Mouse (Mus musculus) hematopoietic stem cell, adult 5-6 weeks (primary cell): ENCODE data around the gene Acad8. TPM values are rescaled to one million over a fixed set of nuclear protein-coding genes. Genes with fewer than 3 reads are reported as not detected.

Source experiments
- ATAC-seq, 2 experiments: fragments of 125-278 bp in 1 of 2; replicated peaks in 1 of 2; 2 replicates each; pipeline ENCODE4 v1.8.0; 2016 to 2017; ENCODE audit warnings: inconsistent platforms in 2 of 2, mild to moderate bottlenecking in 2 of 2, moderate number of reproducible peaks in 2 of 2, low read depth in 1 of 2, moderate TSS enrichment in 1 of 2; ENCODE audit not compliant: low FRiP score in 2 of 2, poor library complexity in 2 of 2, severe bottlenecking in 2 of 2, insufficient read depth in 1 of 2, low TSS enrichment in 1 of 2
- total RNA-seq: library from RNA; stranded (forward); fragments of 172-1452, 232-1000 nt; gene quantifications from 2 replicates; pipeline ENCODE4 v1.2.3, GENCODE M21; 2017

Gene Acad8
- total RNA-seq, 1 experiment from 2014 or later, result 19.1 TPM

GRCm38 (mm10) chr9:26993900-26994299 is 5.5 kb downstream of the Acad8 start:
- no peak for ATAC-seq

GRCm38 (mm10) chr9:26993118-26993517 is 6.2 kb downstream of the Acad8 start:
- no peak for ATAC-seq

- no peak for ATAC-seq
Observed at GRCm38 (mm10) chr9:26990181-26990580, 9.2 kb downstream of the Acad8 start.

GRCm38 (mm10) chr9:26985668-26986277 is 13.6 kb downstream of the Acad8 start:
- no peak for ATAC-seq

GRCm38 (mm10) chr9:26985090-26985613 is 14.2 kb downstream of the Acad8 start:
- no peak for ATAC-seq

- no peak for ATAC-seq
Observed at GRCm38 (mm10) chr9:26978776-26979175, 20.6 kb downstream of the Acad8 start.

- ATAC-seq, result no peak
Observed at GRCm38 (mm10) chr9:26977754-26978153, 21.6 kb downstream of the Acad8 start.

- ATAC-seq, result no peak
Observed at GRCm38 (mm10) chr9:26947790-26948189, 51.6 kb downstream of the Acad8 start.

- ATAC-seq, result no peak
Observed at GRCm38 (mm10) chr9:26924146-26924545, 75.2 kb downstream of the Acad8 start.

Other genes starting within 250 kb of the Acad8 start
- gene Glb1l2, start 193.1 kb downstream of the Acad8 start, total RNA-seq, result 1.0 TPM in 1 of 2 replicates, not detected in the other
- not detected in 2 replicates for gene Glb1l3, start 138.7 kb downstream of the Acad8 start, total RNA-seq
- gene Gm1110, start 76.5 kb downstream of the Acad8 start, total RNA-seq, result not detected in 2 replicates
- 59.1 and 67.3 TPM in 2 replicates for gene Thyn1, start 144 bp upstream of the Acad8 start, total RNA-seq
- 34.8 and 45.9 TPM in 2 replicates for gene Vps26b, start 30.5 kb upstream of the Acad8 start, total RNA-seq
- gene Ncapd3, start 30.6 kb upstream of the Acad8 start, total RNA-seq, result 44.2 and 53.5 TPM in 2 replicates
- 4.1 and 7.0 TPM in 2 replicates for gene Jam3, start 155.9 kb upstream of the Acad8 start, total RNA-seq